18 mouse cellular contexts compared by ENCODE assay signal in the genomic region with DNA sequence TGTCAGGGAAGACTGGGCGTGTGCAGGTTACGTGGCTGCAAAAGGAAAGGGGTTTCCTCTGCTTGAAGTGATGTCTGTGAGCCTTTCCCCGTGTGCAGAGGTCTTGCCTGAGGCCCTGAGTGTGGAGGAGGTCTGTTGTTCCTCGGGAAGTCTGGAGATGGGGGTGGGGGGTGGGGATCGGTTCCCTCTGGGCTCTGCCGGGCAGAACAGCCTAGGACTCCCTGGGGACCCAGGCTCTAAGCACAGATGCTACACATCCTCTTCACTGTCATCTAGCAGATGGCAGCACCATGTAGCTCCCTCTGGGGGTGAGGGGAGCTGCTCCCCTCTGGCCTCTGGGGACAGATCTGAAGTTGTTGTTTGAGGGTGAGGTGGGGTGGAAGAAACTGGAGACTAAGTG. TPM values are rescaled to one million over a fixed set of nuclear protein-coding genes. Genes with fewer than 3 reads are reported as not detected.
A peak's percentile ranks its signal among the peaks of the same experiment; 100 is the strongest.
DNase-seq lines count a peak whose midpoint lies in the region; ATAC-seq and TF ChIP-seq lines count a peak whose summit lies in the region.
"Had no signal": no experiment of that assay in that cellular context is flagged by ENCODE, and none has a peak within 500 bp of the region (broad histone marks: within the 10 kb centered on the region; RNA-seq: fewer than 3 reads in every experiment).

No protein-coding gene starts in this region.

- no peaks in the 10 kb centered on the region for H3K9me3 ChIP-seq in embryonic facial prominence, embryonic 14.5 days (ENCODE audit: control insufficient read depth, low read length)
- no peaks in the 10 kb centered on the region for H3K9me3 ChIP-seq in embryonic facial prominence, embryonic 10.5 days
- H3K9me3 ChIP-seq in lung, embryonic 14.5 days (ENCODE audit: low read depth, low read length) = no peaks in the 10 kb centered on the region
- no peaks in the 10 kb centered on the region for H3K9me3 ChIP-seq in stomach, embryonic 14.5 days (ENCODE audit: control insufficient read depth, low read depth, low read length)
- H3K9me3 ChIP-seq in stomach, postnatal 0 days (ENCODE audit: control insufficient read depth, low read length) = no peaks in the 10 kb centered on the region
- H3K9me3 ChIP-seq: liver, embryonic 15.5 days; midbrain, embryonic 10.5 days had no signal

- TF ChIP-seq EP300 in stomach, postnatal 0 days (optimal IDR thresholded peaks at IDR 0.05) = no peak

- H3K27ac ChIP-seq in embryonic facial prominence, embryonic 14.5 days (replicated peaks; ENCODE audit: low read depth, low read length) = no peak overlapping the region
- H3K27ac ChIP-seq in embryonic facial prominence, embryonic 10.5 days (replicated peaks) = no peak overlapping the region
- no peak overlapping the region for H3K27ac ChIP-seq in lung, embryonic 14.5 days (ENCODE audit: low read depth)
- H3K27ac ChIP-seq in stomach, embryonic 14.5 days (ENCODE audit: low read length) = no peak overlapping the region
- H3K27ac ChIP-seq in stomach, postnatal 0 days (replicated peaks) = no peak overlapping the region
- H3K27ac ChIP-seq: gastrocnemius, adult 2 months; liver, embryonic 15.5 days; midbrain, embryonic 10.5 days had no signal

- no peak overlapping the region for H3K4me2 ChIP-seq in embryonic facial prominence, embryonic 14.5 days (ENCODE audit: low read depth, low read length)
- H3K4me2 ChIP-seq in lung, embryonic 14.5 days = no peak overlapping the region
- H3K4me2 ChIP-seq in stomach, embryonic 14.5 days (replicated peaks; ENCODE audit: low read depth, low read length) = no peak overlapping the region
- no peak overlapping the region for H3K4me2 ChIP-seq in stomach, postnatal 0 days (replicated peaks; ENCODE audit: low read depth)
- H3K4me2 ChIP-seq: liver, embryonic 15.5 days had no signal

- no peaks in the 10 kb centered on the region for H3K4me1 ChIP-seq in embryonic facial prominence, embryonic 14.5 days (ENCODE audit: control insufficient read depth, insufficient read depth, low read length)
- H3K4me1 ChIP-seq in embryonic facial prominence, embryonic 10.5 days = peaks cover 9% of the 10 kb centered on the region
- H3K4me1 ChIP-seq in lung, embryonic 14.5 days (ENCODE audit: insufficient read depth) = no peaks in the 10 kb centered on the region
- no peaks in the 10 kb centered on the region for H3K4me1 ChIP-seq in stomach, embryonic 14.5 days (ENCODE audit: control insufficient read depth, insufficient read depth, low read length)
- no peaks in the 10 kb centered on the region for H3K4me1 ChIP-seq in stomach, postnatal 0 days (replicated peaks; ENCODE audit: control insufficient read depth, insufficient read depth)
- H3K4me1 ChIP-seq: liver, embryonic 15.5 days had no signal

- ATAC-seq in embryonic facial prominence, embryonic 14.5 days (ENCODE audit: low read depth) = peak; percentile 80
- ATAC-seq in lung, embryonic 14.5 days (ENCODE audit: insufficient read depth) = peak; percentile 54
- peak; percentile 35; the same call in 1 of the 2 replicates for ATAC-seq in stomach, embryonic 14.5 days (ENCODE audit: insufficient number of reproducible peaks, insufficient read depth, low FRiP score, low read depth)
- ATAC-seq in stomach, postnatal 0 days (ENCODE audit: low FRiP score, low TSS enrichment) = no peak
- ATAC-seq: forebrain, postnatal 0 days; inflammation-experienced regulatory T-cells, adult 6 months; Patski had no signal

- 16% methylated on average over 6 of the region's 6 CpGs for WGBS in embryonic facial prominence, embryonic 14.5 days
- WGBS in embryonic facial prominence, embryonic 10.5 days = 26% methylated on average over 6 of the region's 6 CpGs
- 28% methylated on average over 6 of the region's 6 CpGs for WGBS in lung, embryonic 14.5 days
- 32% methylated on average over 6 of the region's 6 CpGs for WGBS in stomach, embryonic 14.5 days
- WGBS in stomach, postnatal 0 days = 33% methylated on average over 6 of the region's 6 CpGs

- intact Hi-C loops in heart, postnatal 10 days (cut with DNase I) = no loop called here

- peak; percentile 26 for DNase-seq in embryonic facial prominence, embryonic 14.5 days (ENCODE audit: low spot score)
- no peak for DNase-seq in embryonic facial prominence, embryonic 10.5 days (ENCODE audit: low spot score)
- DNase-seq in lung, embryonic 14.5 days = peak; percentile 11
- no peak for DNase-seq in lung, postnatal 25 days (ENCODE audit: low spot score)
- DNase-seq in stomach, postnatal 0 days (ENCODE audit: low spot score) = no peak
- peak; percentile 53 for DNase-seq in retina, postnatal 1 day
- no peak for DNase-seq in heart, postnatal 10 days
- DNase-seq: adrenal gland, postnatal 36 days; cerebellum, postnatal 10 days; forebrain, postnatal 0 days; gastrocnemius, adult 2 months; heart, adult 18-20 months had no signal

- no peak overlapping the region for H3K9ac ChIP-seq in embryonic facial prominence, embryonic 14.5 days (ENCODE audit: low read depth, low read length)
- no peak overlapping the region for H3K9ac ChIP-seq in lung, embryonic 14.5 days
- H3K9ac ChIP-seq in stomach, embryonic 14.5 days (replicated peaks; ENCODE audit: low read depth, low read length) = no peak overlapping the region
- H3K9ac ChIP-seq in stomach, postnatal 0 days (ENCODE audit: low read length) = no peak overlapping the region
- H3K9ac ChIP-seq: forebrain, postnatal 0 days; liver, embryonic 15.5 days had no signal

- TF ChIP-seq CTCF in lung, embryonic 14.5 days (IDR thresholded peaks at IDR 0.05; ENCODE audit: low read depth) = no peak
- no peak for TF ChIP-seq CTCF in stomach, postnatal 0 days (IDR thresholded peaks at IDR 0.05; ENCODE audit: low read depth)

- H3K27me3 ChIP-seq in embryonic facial prominence, embryonic 14.5 days (replicated peaks; ENCODE audit: control insufficient read depth, insufficient read depth, low read length) = no peaks in the 10 kb centered on the region
- H3K27me3 ChIP-seq in embryonic facial prominence, embryonic 10.5 days (replicated peaks; ENCODE audit: low read depth, poor library complexity, severe bottlenecking) = 0 out of 2 replicates have a peak, but pooled peaks cover 8% of the 10 kb centered on the region
- no peaks in the 10 kb centered on the region for H3K27me3 ChIP-seq in lung, embryonic 14.5 days (ENCODE audit: insufficient read depth, low read length)
- H3K27me3 ChIP-seq in stomach, embryonic 14.5 days (ENCODE audit: control insufficient read depth, insufficient read depth, low read length) = no peaks in the 10 kb centered on the region
- H3K27me3 ChIP-seq in stomach, postnatal 0 days (ENCODE audit: control insufficient read depth, insufficient read depth, low read length) = no peaks in the 10 kb centered on the region
- H3K27me3 ChIP-seq: liver, embryonic 15.5 days had no signal

- no peak overlapping the region for H3K4me3 ChIP-seq in embryonic facial prominence, embryonic 14.5 days (ENCODE audit: low read depth, low read length)
- no peak overlapping the region for H3K4me3 ChIP-seq in embryonic facial prominence, embryonic 10.5 days
- H3K4me3 ChIP-seq in lung, embryonic 14.5 days (ENCODE audit: low read depth, low read length) = no peak overlapping the region
- H3K4me3 ChIP-seq in stomach, embryonic 14.5 days (ENCODE audit: low read depth, low read length) = no peak overlapping the region
- no peak overlapping the region for H3K4me3 ChIP-seq in stomach, postnatal 0 days (ENCODE audit: low read depth, low read length)
- H3K4me3 ChIP-seq: erythroblast, embryonic 14.5 days; gastrocnemius, adult 2 months; liver, embryonic 15.5 days; midbrain, embryonic 10.5 days had no signal

- H3K36me3 ChIP-seq in embryonic facial prominence, embryonic 14.5 days (ENCODE audit: control insufficient read depth, insufficient read depth, low read length) = no peaks in the 10 kb centered on the region
- H3K36me3 ChIP-seq in embryonic facial prominence, embryonic 10.5 days (replicated peaks) = no peaks in the 10 kb centered on the region
- H3K36me3 ChIP-seq in lung, embryonic 14.5 days (ENCODE audit: insufficient read depth) = no peaks in the 10 kb centered on the region
- no peaks in the 10 kb centered on the region for H3K36me3 ChIP-seq in stomach, embryonic 14.5 days (ENCODE audit: control insufficient read depth, insufficient read depth, low read length)
- H3K36me3 ChIP-seq in stomach, postnatal 0 days (ENCODE audit: control insufficient read depth, insufficient read depth, low read length) = no peaks in the 10 kb centered on the region
- H3K36me3 ChIP-seq: liver, embryonic 15.5 days; midbrain, embryonic 10.5 days had no signal

RNA-seq across cellular contexts. Expression of gene Bean1, which starts 14.7 kb away (rescaled TPM):
- 2.1 and 2.5 TPM in 2 replicates for polyA plus RNA-seq in embryonic facial prominence, embryonic 14.5 days (2014; fragmentation: Nextera tagmentation; extraction: Ambion mirVana)
- 0.20 TPM in 2 replicates for polyA plus RNA-seq in embryonic facial prominence, embryonic 10.5 days (2016; fragmentation: Nextera tagmentation; extraction: Ambion mirVana)
- 0.74 and 0.86 TPM in 2 replicates for polyA plus RNA-seq in lung, embryonic 14.5 days (2014; fragmentation: Nextera tagmentation; extraction: Ambion mirVana)
- 1.6 TPM in 2 replicates for polyA plus RNA-seq in stomach, embryonic 14.5 days (2014; fragmentation: Nextera tagmentation; extraction: Ambion mirVana)
- 0.81 and 0.88 TPM in 2 replicates for polyA plus RNA-seq in stomach, postnatal 0 days (2015; fragmentation: Nextera tagmentation; extraction: Ambion mirVana)
- 1 to 10 TPM; 2.9 to 4.3 TPM for total RNA-seq in heart, postnatal 10 days (2021)
- polyA plus RNA-seq: erythroblast, embryonic 14.5 days; inflammation-experienced regulatory T-cells, adult 6 months; Patski had no signal

Comparison
In these comparisons a context has a peak if more than half of its experiments do, and no peak if none do; other contexts are left out.
1. DNase-seq: peak in embryonic facial prominence, embryonic 14.5 days (single experiment), lung, embryonic 14.5 days (single experiment) and retina, postnatal 1 day (single experiment); none in embryonic facial prominence, embryonic 10.5 days (single experiment), lung, postnatal 25 days (single experiment), stomach, postnatal 0 days (single experiment) and heart, postnatal 10 days (0 of 2).